Mouse (Mus musculus) G1E (cell line): ENCODE measurements at regions not wholly inside any gene's neighbourhood (a gene's known extent, or its start where the extent isn't known, plus 50 kb on each side); places are given as distances from the start of the nearest gene placed in this dataset.

Source experiments
- ATAC-seq: 2 replicates; pipeline ENCODE4 v1.8.0; 2016; ENCODE audit warnings: mild to moderate bottlenecking; ENCODE audit not compliant: insufficient number of reproducible peaks, poor library complexity, low FRiP score, severe bottlenecking; ENCODE audit errors: extremely low read depth
- DNase-seq: peaks from one replicate; pipeline ENCODE4 v3.0.0; 2012; ENCODE audit warnings: low spot score
- H3K27me3 ChIP-seq: 2 replicates; pipeline ENCODE4 v1.6.1; 2012; ENCODE audit warnings: mild to moderate bottlenecking, low read length, inconsistent platforms; ENCODE audit not compliant: insufficient read depth
- H3K36me3 ChIP-seq: replicated peaks from 2 replicates; pipeline ENCODE3; 2012; ENCODE audit warnings: mild to moderate bottlenecking, inconsistent platforms
- H3K4me1 ChIP-seq: 2 replicates; pipeline ENCODE4 v1.6.1; 2012; ENCODE audit warnings: low read depth, low read length, inconsistent platforms, mixed read lengths; ENCODE audit not compliant: insufficient read depth
- H3K4me3 ChIP-seq: 2 replicates; pipeline ENCODE4 v1.5.1; 2012; ENCODE audit warnings: low read depth, mild to moderate bottlenecking, inconsistent platforms, low read length, moderate library complexity, mixed read lengths
- H3K9me3 ChIP-seq: replicated peaks from 2 replicates; pipeline ENCODE4 v1.6.1; 2012; ENCODE audit warnings: inconsistent platforms
- CTCF ChIP-seq: IDR thresholded peaks from 2 replicates; pipeline ENCODE4 v1.5.1; 2012; ENCODE audit warnings: low read depth, low read length, inconsistent platforms, mixed read lengths
- GATA1 ChIP-seq: IDR thresholded peaks from 2 replicates; pipeline ENCODE4 v1.6.1; 2012; ENCODE audit warnings: borderline replicate concordance, low read length, inconsistent platforms, mixed read lengths
- GATA2 ChIP-seq: IDR thresholded peaks from 2 replicates; pipeline ENCODE4 v1.6.1; 2012; ENCODE audit warnings: low read depth, low read length, inconsistent platforms, borderline replicate concordance
- POLR2AphosphoS5 ChIP-seq: IDR thresholded peaks from 2 replicates; pipeline ENCODE4 v1.6.1; 2012; ENCODE audit warnings: low read depth, low read length, inconsistent platforms; ENCODE audit not compliant: insufficient replicate concordance
- TAL1 ChIP-seq: conservative IDR thresholded peaks from 2 replicates; pipeline ENCODE4 v1.6.1; 2012; ENCODE audit warnings: low read depth, low read length, inconsistent platforms, mixed read lengths

DNA sequence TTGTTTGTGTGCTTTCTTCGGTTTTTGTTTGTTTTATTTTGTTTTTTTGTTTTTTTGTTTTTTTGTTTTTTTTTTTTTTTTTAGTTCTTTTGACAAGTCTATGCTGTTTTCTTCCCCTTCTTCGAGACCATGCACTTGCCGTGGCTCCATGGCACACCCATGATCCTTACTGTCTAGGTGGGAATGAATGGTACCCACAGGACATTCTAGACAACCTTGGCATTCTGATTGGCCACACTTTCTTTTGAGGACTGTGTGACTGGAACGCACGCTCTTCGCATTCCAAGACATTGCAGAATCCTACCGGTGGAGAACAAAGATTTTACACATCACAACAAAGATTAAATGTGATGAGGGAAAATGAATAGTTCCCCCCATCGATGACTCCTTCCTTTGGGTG lies 340.1 kb downstream of the Adgrl2 start:
- Histone ChIP-seq H3K27me3 (no peaks in the 10 kb centered on the region), H3K36me3 (no peaks in the 10 kb centered on the region), H3K9me3 (peaks cover 30% of the 10 kb centered on the region), H3K4me3 (no peak overlapping the region), H3K4me1 (no peaks in the 10 kb centered on the region)
- ATAC-seq = no peak
- TF ChIP-seq GATA2 (no peak), GATA1 (no peak), CTCF (no peak), POLR2AphosphoS5 (no peak)
- no peak for DNase-seq

DNA sequence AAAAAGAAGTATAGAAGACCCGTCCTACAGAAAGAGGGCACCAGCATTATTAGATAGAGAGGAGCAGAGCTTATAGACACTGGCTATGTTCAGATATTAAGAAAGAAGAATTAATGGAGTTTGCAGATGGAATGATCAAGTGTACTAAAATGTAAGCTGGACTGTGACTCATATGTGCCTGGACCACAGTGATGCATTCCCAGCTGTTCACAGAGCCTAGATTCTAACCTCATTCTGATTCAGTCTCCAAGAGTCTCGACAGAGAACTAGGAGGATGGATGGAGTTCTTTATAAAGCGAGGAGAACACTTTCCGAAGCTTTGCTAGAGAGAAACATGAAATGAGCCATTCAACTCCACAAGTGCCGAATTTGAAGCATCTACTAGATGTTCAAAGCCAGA lies 345.4 kb downstream of the Adgrl2 start:
- no peaks in the 10 kb centered on the region for H3K4me1 ChIP-seq
- ATAC-seq = no peak
- no peak overlapping the region for H3K4me3 ChIP-seq
- H3K9me3 ChIP-seq = peaks cover 20% of the 10 kb centered on the region
- no peaks in the 10 kb centered on the region for H3K36me3 ChIP-seq
- TF ChIP-seq GATA2 = no peak
- TF ChIP-seq CTCF = no peak
- no peak for TF ChIP-seq GATA1
- no peak for TF ChIP-seq TAL1
- no peak for TF ChIP-seq POLR2AphosphoS5
- DNase-seq = no peak
- H3K27me3 ChIP-seq = no peaks in the 10 kb centered on the region

DNA sequence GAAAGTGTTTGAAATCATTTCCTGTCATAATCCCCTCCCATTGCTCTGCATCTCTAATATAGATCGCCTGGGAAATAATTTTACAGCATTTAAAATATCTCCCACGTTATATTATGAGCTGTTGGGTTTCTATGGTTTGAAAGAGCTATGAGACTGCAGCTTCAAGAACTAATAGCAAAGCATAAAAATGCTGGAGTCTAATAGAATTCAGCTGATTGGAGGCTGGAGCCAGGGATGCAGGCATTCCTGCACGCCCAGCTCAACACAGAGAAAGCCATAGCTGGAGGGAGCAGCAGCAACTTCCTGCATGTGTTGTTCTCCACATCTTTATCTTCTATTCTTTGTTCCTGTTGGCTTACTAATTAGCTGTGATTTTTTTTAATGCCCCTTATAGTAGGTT lies 348.8 kb downstream of the Adgrl2 start:
- Histone ChIP-seq H3K36me3 (no peaks in the 10 kb centered on the region), H3K4me1 (no peaks in the 10 kb centered on the region), H3K4me3 (no peak overlapping the region), H3K9me3 (peaks cover 40% of the 10 kb centered on the region), H3K27me3 (no peaks in the 10 kb centered on the region)
- ATAC-seq (no peak), DNase-seq (no peak)
- no peak for TF ChIP-seq GATA1
- no peak for TF ChIP-seq CTCF
- no peak for TF ChIP-seq GATA2

DNA sequence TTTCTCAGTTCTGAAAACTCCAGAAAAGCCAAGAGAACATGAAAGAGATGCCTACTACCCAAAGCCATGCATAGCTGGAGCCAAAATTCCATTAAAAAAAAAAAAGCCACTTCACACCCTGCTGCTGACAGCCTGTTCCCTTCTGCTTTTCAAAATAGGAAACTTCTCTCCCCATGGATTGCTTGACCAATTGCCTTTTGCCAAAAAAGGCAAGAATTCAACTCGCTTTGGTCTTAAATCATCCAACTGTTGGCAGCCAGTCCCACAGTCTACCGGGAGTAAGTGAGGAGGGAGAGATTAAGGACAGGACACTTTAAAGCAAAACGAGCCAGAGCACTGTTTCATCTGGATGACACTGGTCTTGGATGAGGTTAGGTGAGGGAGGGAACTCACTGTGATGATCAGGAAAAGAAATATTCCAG lies 349.7 kb downstream of the Adgrl2 start:
- Histone ChIP-seq H3K4me1 (no peaks in the 10 kb centered on the region), H3K4me3 (no peak overlapping the region), H3K36me3 (no peaks in the 10 kb centered on the region), H3K27me3 (no peaks in the 10 kb centered on the region), H3K9me3 (peaks cover 38% of the 10 kb centered on the region)
- ATAC-seq (no peak), DNase-seq (no peak)
- TF ChIP-seq GATA2 (no peak), GATA1 (no peak), POLR2AphosphoS5 (no peak), CTCF (no peak), TAL1 (no peak)

DNA sequence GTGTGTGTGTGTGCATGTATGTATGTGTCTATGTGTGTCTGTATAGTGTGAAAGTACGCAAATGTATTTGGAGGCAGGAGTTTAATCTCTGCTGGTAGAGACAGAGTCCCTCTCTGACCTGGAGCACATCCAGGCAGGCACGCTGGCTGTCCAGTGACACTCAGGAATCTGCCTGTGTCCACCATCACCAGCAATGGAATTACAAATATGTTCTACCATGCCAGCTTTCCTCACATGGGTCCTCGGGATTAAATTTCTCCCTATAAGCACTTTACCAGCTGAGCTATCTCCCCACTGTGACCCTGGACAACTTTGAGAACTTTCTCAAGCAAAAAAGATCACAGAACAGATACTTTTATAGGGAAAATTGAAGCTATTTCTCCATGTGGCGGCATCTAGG lies 355.3 kb downstream of the Adgrl2 start:
- H3K9me3 ChIP-seq = peaks cover 53% of the 10 kb centered on the region

DNA sequence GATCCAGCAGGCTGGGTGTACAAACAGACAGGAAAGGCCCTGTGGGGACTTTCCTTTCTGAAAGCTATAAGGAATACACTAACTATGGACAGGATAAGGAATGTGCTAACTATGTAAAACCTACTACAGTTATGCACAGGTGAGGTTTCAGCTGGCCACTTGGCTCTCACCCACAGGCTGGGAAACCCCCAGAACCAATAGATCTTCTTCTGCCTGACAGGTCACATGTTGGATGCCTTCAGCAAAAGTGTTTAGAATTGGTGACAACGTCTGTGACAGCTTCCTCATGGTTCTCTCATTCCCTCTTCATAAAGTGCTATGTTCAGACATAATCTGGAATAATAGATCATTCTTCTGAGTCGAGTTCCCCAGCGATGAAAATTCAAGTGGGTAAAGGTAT lies 356.0 kb downstream of the Adgrl2 start:
- no peak for ATAC-seq
- peaks cover 48% of the 10 kb centered on the region for H3K9me3 ChIP-seq
- H3K4me3 ChIP-seq = no peak overlapping the region
- no peaks in the 10 kb centered on the region for H3K27me3 ChIP-seq
- TF ChIP-seq GATA2 (no peak), POLR2AphosphoS5 (no peak), GATA1 (no peak), TAL1 (no peak), CTCF (no peak)
- DNase-seq = no peak
- H3K4me1 ChIP-seq = no peaks in the 10 kb centered on the region
- H3K36me3 ChIP-seq = no peaks in the 10 kb centered on the region

More for the DNA sequence above, 355.3 kb downstream of the Adgrl2 start:
- no peaks in the 10 kb centered on the region for H3K4me1 ChIP-seq
- DNase-seq (no peak), ATAC-seq (no peak)
- no peaks in the 10 kb centered on the region for H3K27me3 ChIP-seq
- H3K36me3 ChIP-seq = no peaks in the 10 kb centered on the region
- H3K4me3 ChIP-seq = no peak overlapping the region
- TF ChIP-seq POLR2AphosphoS5 = no peak
- TF ChIP-seq TAL1 = no peak
- TF ChIP-seq GATA2 = no peak
- TF ChIP-seq GATA1 = no peak
- TF ChIP-seq CTCF = no peak

DNA sequence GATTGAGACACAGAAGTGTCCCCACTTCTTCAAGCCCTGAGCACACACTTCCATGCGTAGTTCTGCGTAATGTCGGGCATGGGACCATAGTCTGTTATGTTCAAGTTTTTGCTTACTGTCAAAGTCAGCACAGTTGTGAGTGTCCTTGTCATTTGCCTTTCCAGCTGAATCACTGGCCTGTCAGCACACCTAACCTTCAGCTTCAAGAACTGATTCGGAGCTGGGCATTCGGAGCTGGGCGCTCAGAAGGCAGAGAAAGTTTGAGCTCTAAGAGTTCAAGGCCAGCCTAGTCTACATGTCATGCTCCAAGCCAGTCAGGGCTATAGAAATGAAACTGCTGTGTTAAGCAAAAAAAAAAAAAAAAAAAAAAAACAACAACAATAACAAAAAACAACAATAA lies 357.1 kb downstream of the Adgrl2 start:
- ATAC-seq (no peak), DNase-seq (no peak)
- no peak overlapping the region for H3K4me3 ChIP-seq
- TF ChIP-seq CTCF = no peak
- no peak for TF ChIP-seq GATA2
- TF ChIP-seq GATA1 = no peak
- TF ChIP-seq POLR2AphosphoS5 = no peak
- no peak for TF ChIP-seq TAL1
- peaks cover 51% of the 10 kb centered on the region for H3K9me3 ChIP-seq
- no peaks in the 10 kb centered on the region for H3K36me3 ChIP-seq
- H3K4me1 ChIP-seq = no peaks in the 10 kb centered on the region
- no peaks in the 10 kb centered on the region for H3K27me3 ChIP-seq
